Mouse (Mus musculus) G1E (cell line): Measurements from ENCODE around the gene Zbtb17. TPM values are rescaled to one million over a fixed set of nuclear protein-coding genes. Genes with fewer than 3 reads are reported as not detected.

Experiments
- ATAC-seq: 2 replicates; pipeline ENCODE4 v1.8.0; 2016; ENCODE audit warnings: mild to moderate bottlenecking; ENCODE audit not compliant: insufficient number of reproducible peaks, poor library complexity, low FRiP score, severe bottlenecking; ENCODE audit errors: extremely low read depth
- DNase-seq: peaks from one replicate; pipeline ENCODE4 v3.0.0; 2012; ENCODE audit warnings: low spot score
- H3K27me3 ChIP-seq: 2 replicates; pipeline ENCODE4 v1.6.1; 2012; ENCODE audit warnings: mild to moderate bottlenecking, low read length, inconsistent platforms; ENCODE audit not compliant: insufficient read depth
- H3K36me3 ChIP-seq: replicated peaks from 2 replicates; pipeline ENCODE3; 2012; ENCODE audit warnings: mild to moderate bottlenecking, inconsistent platforms
- H3K4me1 ChIP-seq: 2 replicates; pipeline ENCODE4 v1.6.1; 2012; ENCODE audit warnings: low read depth, low read length, inconsistent platforms, mixed read lengths; ENCODE audit not compliant: insufficient read depth
- H3K4me3 ChIP-seq: 2 replicates; pipeline ENCODE4 v1.5.1; 2012; ENCODE audit warnings: low read depth, mild to moderate bottlenecking, inconsistent platforms, low read length, moderate library complexity, mixed read lengths
- H3K9me3 ChIP-seq: replicated peaks from 2 replicates; pipeline ENCODE4 v1.6.1; 2012; ENCODE audit warnings: inconsistent platforms
- CTCF ChIP-seq: IDR thresholded peaks from 2 replicates; pipeline ENCODE4 v1.5.1; 2012; ENCODE audit warnings: low read depth, low read length, inconsistent platforms, mixed read lengths
- GATA1 ChIP-seq: IDR thresholded peaks from 2 replicates; pipeline ENCODE4 v1.6.1; 2012; ENCODE audit warnings: borderline replicate concordance, low read length, inconsistent platforms, mixed read lengths
- GATA2 ChIP-seq: IDR thresholded peaks from 2 replicates; pipeline ENCODE4 v1.6.1; 2012; ENCODE audit warnings: low read depth, low read length, inconsistent platforms, borderline replicate concordance
- POLR2AphosphoS5 ChIP-seq: IDR thresholded peaks from 2 replicates; pipeline ENCODE4 v1.6.1; 2012; ENCODE audit warnings: low read depth, low read length, inconsistent platforms; ENCODE audit not compliant: insufficient replicate concordance
- TAL1 ChIP-seq: conservative IDR thresholded peaks from 2 replicates; pipeline ENCODE4 v1.6.1; 2012; ENCODE audit warnings: low read depth, low read length, inconsistent platforms, mixed read lengths
- polyA plus RNA-seq: library from polyadenylated mRNA; stranded (reverse); fragments of >175 nt; gene quantifications from 2 replicates; pipeline ENCODE4 v1.2.3, GENCODE M21; 2012
- total RNA-seq, 2 experiments: library from RNA; stranded (forward) in 1 of 2; stranded (reverse) in 1 of 2; fragments of 200-1000 nt in 1 of 2; fragments of >200 nt in 1 of 2; fragmentation: Nextera tagmentation in 1 of 2; gene quantifications; 2 replicates each; pipeline ENCODE4 v1.2.3; 2014 to 2017

Zbtb17 gene
- 10.9 and 11.8 TPM in 2 replicates for total RNA-seq (2014; fragmentation: Nextera tagmentation)
- total RNA-seq (2017), result 15.9 and 22.8 TPM in 2 replicates
- 51.4 and 61.1 TPM in 2 replicates for polyA plus RNA-seq

- H3K27me3 ChIP-seq, result no peaks in the 10 kb centered on the region
- H3K36me3 ChIP-seq, result peaks cover 34% of the 10 kb centered on the region
- peak within 1 kb of the TSS; percentile 92 for H3K4me3 ChIP-seq
- H3K4me1 ChIP-seq, result peaks cover 31% of the 10 kb centered on the region
- TF ChIP-seq TAL1 (no peak), GATA1 (no peak), CTCF (no peak), GATA2 (no peak), POLR2AphosphoS5 (no peak)
- DNase-seq, result peak; percentile 84
- H3K9me3 ChIP-seq, result no peaks in the 10 kb centered on the region
- peak; percentile 89 for ATAC-seq
Observed at GRCm38 (mm10) chr4:141444451-141445327, at the start of gene Zbtb17. Gene Zbtb17 (plus strand): TSS chr4:141444654.

GRCm38 (mm10) chr4:141394751-141395150, 49.7 kb upstream of the Zbtb17 start:
- H3K4me3 ChIP-seq, result no peak overlapping the region
- H3K4me1 ChIP-seq, result no peaks in the 10 kb centered on the region
- no peaks in the 10 kb centered on the region for H3K9me3 ChIP-seq
- TF ChIP-seq TAL1, result no peak
- ATAC-seq, result no peak
- H3K27me3 ChIP-seq, result peaks cover 30% of the 10 kb centered on the region; the same call in 1 of the 2 replicates
- H3K36me3 ChIP-seq, result no peaks in the 10 kb centered on the region
- no peak for DNase-seq

- H3K4me1 ChIP-seq, result no peaks in the 10 kb centered on the region
- no peak overlapping the region for H3K4me3 ChIP-seq
- H3K36me3 ChIP-seq, result no peaks in the 10 kb centered on the region
- no peak for TF ChIP-seq GATA2
- TF ChIP-seq POLR2AphosphoS5, result no peak
- no peak for TF ChIP-seq TAL1
- no peak for TF ChIP-seq CTCF
- TF ChIP-seq GATA1, result no peak
- H3K27me3 ChIP-seq, result peaks cover 18% of the 10 kb centered on the region; the same call in 1 of the 2 replicates
- ATAC-seq (no peak), DNase-seq (no peak)
- no peaks in the 10 kb centered on the region for H3K9me3 ChIP-seq
Observed at GRCm38 (mm10) chr4:141397861-141398260, 46.6 kb upstream of the Zbtb17 start.

GRCm38 (mm10) chr4:141398545-141398944, 45.9 kb upstream of the Zbtb17 start, which contains the start of gene Clcnka:
Gene Clcnka (minus strand): TSS chr4:141398724.
- ATAC-seq (no peak), DNase-seq (no peak)
- Histone ChIP-seq H3K36me3 (no peaks in the 10 kb centered on the region), H3K9me3 (no peaks in the 10 kb centered on the region), H3K4me1 (no peaks in the 10 kb centered on the region), H3K4me3 (no peak within 1 kb of the TSS), H3K27me3 (peaks cover 21% of the 10 kb centered on the region; the same call in 1 of the 2 replicates)
- TF ChIP-seq GATA2 (no peak), CTCF (no peak), POLR2AphosphoS5 (no peak), TAL1 (no peak), GATA1 (no peak)

- no peak overlapping the region for H3K4me3 ChIP-seq
- no peaks in the 10 kb centered on the region for H3K36me3 ChIP-seq
- no peaks in the 10 kb centered on the region for H3K9me3 ChIP-seq
- ATAC-seq, result no peak
- DNase-seq, result no peak
- H3K27me3 ChIP-seq, result peaks cover 27% of the 10 kb centered on the region; the same call in 1 of the 2 replicates
- H3K4me1 ChIP-seq, result peaks cover 5% of the 10 kb centered on the region; the same call in 1 of the 2 replicates
- no peak for TF ChIP-seq GATA1
- TF ChIP-seq GATA2, result no peak
Observed at GRCm38 (mm10) chr4:141400171-141400570, 44.3 kb upstream of the Zbtb17 start.

- Histone ChIP-seq H3K27me3 (peaks cover 26% of the 10 kb centered on the region), H3K36me3 (no peaks in the 10 kb centered on the region), H3K4me3 (no peak overlapping the region), H3K9me3 (no peaks in the 10 kb centered on the region), H3K4me1 (peaks cover 5% of the 10 kb centered on the region)
- TF ChIP-seq GATA1, result no peak
- TF ChIP-seq CTCF, result peak; percentile 88
- peak; percentile 65 for DNase-seq
- ATAC-seq, result peak; percentile 28; the same call in 1 of the 2 replicates
Observed at GRCm38 (mm10) chr4:141404518-141405313, 39.7 kb upstream of the Zbtb17 start.
